Mouse (Mus musculus) NIH3T3 (cell line): ENCODE measurements at regions not wholly inside any gene's neighbourhood (a gene's known extent, or its start where the extent isn't known, plus 50 kb on each side); places are given as distances from the start of the nearest gene placed in this dataset.
A peak's percentile ranks its signal among the peaks of the same experiment; 100 is the strongest.

Experiments used
- DNase-seq: peaks from one replicate; pipeline ENCODE4 v3.0.0-alpha.2; 2012; ENCODE audit warnings: low read depth

DNA sequence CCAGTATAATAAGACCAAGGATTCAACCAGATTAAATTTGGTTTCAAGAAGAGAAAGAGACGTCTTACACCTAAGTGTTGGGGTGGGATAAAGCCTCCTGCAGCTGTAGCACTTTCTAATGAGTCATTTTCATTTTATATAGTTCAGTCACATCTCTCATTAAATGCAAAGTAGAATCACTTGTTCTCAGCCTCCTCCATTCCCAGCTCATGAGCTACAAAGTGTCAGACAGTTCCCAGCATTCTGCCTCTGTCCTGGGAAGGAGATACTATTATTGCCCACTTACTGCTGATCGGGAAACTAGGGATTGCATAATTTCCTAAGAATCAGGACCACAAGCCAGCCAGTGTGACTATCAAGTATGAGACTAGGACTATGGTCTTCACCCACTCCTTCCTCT lies 158.9 kb downstream of the Tph2 start:
- DNase-seq: no peak

- DNase-seq: no peak
Observed at GRCm38 (mm10) chr10:115019443-115019842, 165.4 kb downstream of the Tph2 start.

DNA sequence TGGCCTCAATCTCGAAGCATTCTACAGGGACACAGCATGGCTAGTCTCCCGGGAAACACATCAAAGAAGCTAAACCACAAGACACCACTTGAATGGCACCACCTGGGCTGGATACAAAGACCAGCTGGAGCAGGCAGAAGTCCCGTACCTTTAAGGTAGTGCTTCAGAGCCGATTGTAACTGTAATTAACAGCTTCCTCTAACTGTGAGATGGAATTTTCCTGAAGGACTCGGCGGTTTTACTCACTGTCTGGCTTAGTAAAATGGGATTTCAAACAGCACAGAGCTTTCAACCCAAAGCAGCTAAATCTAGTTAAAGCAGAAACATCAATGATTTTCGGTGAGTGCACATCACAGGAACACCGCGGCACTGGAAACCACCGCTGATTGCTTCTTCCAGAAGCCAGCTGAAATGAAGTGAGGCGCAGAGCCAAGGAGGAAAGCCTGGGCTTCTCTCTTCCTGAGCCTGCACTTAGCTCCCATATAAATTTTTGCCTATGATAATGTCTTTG lies 171.3 kb downstream of the Tph2 start:
- no peak for DNase-seq

DNA sequence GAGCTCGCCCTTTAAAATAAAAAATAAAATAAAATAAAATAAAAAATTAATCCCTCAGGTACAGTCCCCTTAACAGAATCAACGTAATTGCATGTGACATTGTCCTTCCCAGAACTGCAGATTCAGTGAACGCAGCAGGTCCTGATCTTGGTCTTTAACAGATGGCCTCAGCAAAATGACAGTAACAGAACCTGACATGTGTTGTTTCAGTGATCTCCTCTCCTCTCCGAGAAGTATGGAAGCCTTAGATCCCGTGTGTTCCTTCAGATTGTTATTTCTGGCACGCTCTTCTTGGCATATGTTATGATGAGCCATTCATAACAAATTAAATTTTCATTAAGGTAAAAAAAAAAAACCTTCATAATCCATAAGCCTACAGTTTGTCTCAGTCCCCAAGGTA lies 171.9 kb downstream of the Tph2 start:
- DNase-seq: no peak

DNA sequence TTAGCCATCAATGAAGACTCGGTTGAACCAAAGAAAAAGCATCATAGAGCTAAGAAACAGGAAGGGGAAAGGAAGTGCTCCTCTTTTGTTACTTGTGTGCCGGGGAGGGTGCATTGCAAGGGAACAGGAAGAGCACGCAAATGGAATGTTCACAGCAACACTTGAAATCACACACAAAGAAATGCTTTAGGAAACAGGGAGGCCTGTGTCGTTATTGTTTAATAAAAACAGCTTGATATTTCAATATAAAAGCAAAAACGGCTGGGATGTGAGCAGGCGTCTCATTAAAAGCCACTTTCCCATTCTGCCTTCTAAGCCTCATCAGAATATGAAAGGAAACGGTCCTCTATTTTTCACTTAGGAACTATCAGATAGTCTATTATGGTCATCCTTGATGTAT lies 172.5 kb downstream of the Tph2 start:
- no peak for DNase-seq

DNA sequence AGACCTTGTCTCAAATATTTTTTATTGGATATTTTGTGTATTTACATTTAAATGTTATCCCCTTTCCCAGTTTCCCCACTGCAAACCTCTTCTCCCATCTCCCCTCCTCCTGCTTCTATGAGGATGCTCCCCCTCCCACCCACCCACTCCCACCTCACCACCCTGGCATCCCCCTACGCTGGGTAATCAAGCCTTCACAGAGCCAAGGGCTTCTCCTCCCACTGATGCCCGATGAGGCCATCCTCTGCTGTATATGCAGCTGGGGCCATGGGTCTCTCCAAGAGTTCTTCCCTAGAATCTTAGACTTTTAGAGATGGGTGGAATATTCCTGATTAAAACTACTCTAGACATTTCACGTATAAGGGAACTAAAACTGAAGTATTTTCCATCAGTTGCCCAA lies 172.9 kb downstream of the Tph2 start:
- no peak for DNase-seq

GRCm38 (mm10) chr10:114996400-114996799 lies 188.4 kb downstream of the Tph2 start:
- no peak for DNase-seq

GRCm38 (mm10) chr10:114995211-114995908 lies 189.5 kb downstream of the Tph2 start:
- no peak for DNase-seq

DNA sequence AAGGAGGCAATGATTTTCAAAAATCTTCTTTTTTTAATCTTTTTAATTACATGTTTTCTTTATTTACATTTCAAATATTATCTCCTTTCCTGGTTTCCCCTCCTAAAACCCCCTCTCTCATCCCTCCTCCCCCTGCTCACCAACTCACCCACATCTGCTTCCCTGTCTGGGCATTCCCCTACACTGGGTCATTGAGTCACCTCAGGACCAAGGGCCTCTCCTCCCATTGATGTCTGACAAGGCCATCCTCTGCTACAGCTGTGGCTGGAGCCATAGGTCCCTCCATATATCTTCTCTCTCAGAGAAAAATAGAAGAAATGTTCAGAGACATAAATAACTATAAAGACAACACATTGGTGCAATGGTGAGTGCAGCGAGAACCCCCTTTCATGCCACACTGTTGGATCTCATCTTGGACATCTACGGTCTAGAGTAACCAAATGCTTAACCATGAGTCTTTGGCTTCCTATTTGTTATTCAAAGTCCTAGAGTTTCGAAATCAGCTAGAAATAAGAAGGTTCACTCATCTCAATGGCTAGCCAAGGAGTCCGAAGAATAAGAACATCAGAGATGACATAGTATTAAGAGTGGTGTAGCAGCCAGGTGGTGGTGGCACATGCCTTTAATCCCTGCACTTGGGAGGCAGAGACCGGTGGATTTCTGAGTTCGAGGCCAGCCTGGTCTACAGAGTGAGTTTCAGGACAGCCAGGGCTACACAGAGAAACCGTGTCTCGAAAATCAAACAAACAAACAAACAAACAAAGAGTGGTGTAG lies 186.5 kb upstream of the Trhde start:
- DNase-seq: no peak

DNA sequence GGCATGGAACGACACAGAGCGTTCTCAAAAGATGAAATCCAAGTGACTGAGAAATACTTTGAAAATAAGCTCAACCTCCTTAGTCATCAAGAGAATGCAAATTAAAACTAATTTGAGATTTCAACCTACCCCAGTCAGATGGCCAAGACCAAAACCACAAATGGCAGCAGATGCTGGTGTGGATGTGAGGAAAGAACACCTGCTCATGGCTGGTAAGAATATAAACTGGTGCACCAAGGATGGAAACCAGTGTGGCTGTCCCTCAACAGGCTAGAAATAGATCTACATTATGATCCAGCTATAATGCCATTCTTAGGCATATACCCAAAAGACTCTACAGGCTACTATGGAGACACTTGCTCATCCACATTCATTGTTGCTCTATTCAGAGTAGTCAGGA lies 170.3 kb upstream of the Trhde start:
- DNase-seq: no peak

DNA sequence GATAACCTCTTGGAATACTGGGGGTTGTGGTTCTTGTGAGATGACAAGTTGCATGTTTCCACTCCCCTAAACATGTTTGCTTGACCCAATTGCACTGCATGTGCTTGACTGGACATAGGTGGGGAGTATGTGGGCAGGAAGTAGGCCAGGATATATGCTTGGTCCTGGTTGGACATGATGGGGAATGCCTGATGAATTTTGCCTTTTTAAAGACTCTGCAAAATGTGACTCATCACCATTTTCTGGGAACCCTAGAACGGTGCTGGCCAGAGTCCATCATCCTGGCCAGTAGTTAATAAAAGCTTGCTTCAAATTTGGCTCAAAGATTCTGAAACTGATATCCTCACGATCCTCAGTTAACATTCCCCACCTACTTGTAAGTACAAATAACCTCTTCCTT lies 161.5 kb upstream of the Trhde start:
- DNase-seq: peak; percentile 62

DNA sequence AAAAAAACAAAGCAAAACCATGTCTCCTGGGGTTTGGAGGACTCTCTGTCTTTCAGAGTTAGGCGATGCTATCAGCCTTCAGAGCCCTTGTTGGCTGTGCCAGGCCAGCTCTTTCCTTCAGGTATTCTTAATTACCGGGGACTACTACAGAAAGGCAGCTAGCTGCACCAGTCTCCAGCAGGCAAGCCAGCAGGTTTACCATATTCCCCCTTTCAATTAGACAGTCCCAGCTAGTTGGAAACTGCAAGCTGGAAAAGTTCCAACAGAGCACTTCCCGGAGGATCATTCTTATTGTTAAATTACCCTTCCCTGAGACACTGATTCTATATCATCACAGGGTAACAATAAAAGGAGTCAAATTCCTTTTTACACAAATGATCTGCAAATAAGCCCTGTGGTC lies 155.8 kb upstream of the Trhde start:
- no peak for DNase-seq

DNA sequence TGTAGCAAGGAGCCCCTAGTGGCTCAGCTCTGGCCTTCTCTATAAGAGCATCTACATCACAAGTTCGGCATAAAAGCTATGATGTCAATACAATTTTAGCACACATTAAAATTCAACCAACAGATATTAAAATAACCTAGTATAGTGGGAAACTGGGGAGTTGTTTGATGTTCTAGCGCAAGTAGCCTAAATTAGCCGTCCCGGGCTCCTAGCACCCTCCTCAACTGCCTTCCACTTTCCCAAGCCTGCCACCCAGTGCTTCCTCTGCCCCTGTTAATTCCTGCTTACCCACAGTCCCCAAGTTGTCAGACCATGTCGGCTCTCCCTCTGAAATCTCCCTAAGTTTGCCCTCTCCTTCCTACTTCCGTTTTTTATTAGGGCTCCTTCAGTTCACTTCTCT lies 154.2 kb upstream of the Trhde start:
- DNase-seq: no peak

GRCm38 (mm10) chr10:114955608-114956007 lies 153.5 kb upstream of the Trhde start:
- no peak for DNase-seq

DNA sequence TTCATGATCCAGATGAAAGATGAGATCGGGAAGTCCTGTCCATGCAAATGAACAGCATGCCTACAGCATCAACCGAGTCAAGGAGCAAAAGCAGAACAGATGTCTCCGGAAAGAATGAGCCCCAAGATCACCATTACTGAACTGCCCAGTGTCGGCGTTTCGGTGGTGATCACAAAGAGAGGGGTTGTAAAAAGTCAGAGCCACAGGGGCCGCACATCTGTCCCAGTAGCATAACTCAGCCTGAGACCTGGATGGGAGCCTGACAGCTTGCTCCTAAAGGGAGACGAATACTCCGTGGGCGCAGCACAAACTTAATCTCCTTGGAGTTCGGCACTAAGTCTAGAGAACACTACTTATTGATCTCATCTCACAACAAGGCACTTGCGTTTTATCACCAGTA lies 151.3 kb upstream of the Trhde start:
- no peak for DNase-seq

DNA sequence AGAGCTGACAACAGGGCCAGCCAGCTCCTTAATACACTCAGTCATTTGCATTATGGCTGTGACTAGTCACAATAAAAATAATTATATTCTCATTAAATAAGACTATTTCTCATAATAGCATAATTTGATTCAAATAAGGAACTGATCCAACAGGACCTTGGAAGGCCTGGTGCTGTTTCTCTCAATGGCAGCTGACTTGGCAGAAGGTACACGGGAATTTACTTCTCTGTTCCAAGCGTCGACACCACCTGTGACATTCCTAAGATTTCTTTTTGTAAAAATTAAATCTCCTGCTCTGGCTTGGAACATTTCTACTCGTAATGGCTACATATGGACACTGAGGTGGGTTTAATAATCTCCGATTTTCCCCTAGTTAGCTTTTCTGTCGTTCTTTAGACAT lies 147.1 kb upstream of the Trhde start:
- DNase-seq: no peak

- no peak for DNase-seq
Observed at GRCm38 (mm10) chr10:114924746-114925145, 122.6 kb upstream of the Trhde start.

DNA sequence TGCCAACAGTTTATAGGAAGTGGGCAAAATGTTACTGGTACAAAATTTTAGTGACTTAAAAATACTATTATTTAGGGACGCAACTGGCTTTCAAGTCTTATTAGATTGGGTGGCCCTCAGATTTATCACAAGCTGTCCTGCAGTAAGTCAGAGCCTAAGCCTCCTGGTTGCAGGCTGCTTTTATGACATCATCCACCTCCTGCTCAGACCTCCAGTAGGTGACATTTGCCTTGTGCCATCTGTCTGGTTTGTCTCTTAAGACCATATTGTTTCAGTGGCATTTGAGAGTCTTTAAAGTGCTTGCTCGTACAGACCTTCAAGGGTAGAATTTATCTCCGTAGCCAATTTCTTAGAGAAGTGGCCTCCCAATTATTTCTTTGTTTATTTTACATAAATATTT lies 111.9 kb upstream of the Trhde start:
- DNase-seq: no peak

- DNase-seq: no peak
Observed at GRCm38 (mm10) chr10:114891916-114892315, 89.8 kb upstream of the Trhde start.

GRCm38 (mm10) chr10:114890726-114891430 lies 88.8 kb upstream of the Trhde start:
- no peak for DNase-seq

DNA sequence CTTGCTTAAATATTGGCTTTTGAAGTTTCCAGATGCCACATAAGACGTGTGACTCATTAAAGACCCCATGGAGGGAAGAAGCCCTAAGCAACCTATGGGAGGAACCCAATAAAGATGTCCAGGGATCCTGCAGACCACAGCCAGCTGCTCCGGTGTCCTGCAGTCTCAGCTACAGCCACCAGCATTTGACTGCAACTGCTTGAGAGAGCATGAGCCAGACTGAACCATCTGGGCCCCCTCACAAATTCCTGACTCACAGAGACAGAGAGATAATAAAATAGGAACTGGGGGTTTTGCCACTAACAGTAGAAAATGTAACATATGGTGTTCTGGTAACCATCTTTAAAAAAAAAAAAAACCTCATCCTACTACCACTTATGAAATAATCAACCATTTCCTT lies 69.1 kb upstream of the Trhde start:
- DNase-seq: no peak

DNA sequence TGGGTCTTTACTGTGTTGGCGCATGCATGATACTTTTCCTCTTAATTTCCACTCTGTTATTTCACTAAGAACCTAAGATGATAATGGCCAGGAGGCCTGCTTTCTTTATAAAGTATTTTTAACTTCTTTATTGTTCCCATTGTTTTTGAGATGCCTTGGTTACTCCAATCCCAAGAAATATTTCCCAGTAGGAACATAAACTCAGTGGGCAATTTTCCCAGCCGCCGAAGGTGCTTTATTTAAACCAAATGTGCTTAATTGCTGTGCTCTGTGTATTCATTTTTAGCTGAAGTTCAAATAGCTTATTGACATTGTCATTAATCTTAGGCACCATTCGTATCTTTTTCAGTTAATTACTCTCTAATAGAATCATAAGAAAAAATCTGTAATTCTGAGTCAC lies 55.1 kb upstream of the Trhde start:
- DNase-seq: no peak

DNA sequence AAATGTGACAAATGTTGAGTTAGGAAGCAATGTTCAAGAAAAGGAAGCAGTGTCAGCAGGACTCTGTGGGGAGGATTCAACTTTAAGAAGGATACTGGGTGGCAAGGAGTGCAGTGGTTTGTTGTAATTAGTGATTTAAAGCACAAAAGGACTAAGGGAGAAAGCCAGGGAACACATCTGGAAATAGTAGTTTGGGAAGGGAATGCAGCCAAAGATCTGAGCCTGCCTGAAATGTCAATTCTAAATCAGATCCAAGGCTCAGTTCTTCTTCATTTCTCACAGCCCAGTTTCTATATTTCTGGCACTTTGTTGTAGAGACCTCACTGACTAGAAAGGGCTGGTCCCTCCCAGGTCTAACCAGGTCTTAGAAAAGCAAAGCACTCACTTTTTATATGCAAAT lies 50.6 kb upstream of the Trhde start:
- DNase-seq: peak; percentile 49
